Mouse (Mus musculus) gastrocnemius, postnatal 14 days (tissue): ENCODE data around the gene 1500009L16Rik. TPM values are rescaled to one million over a fixed set of nuclear protein-coding genes. Genes with fewer than 3 reads are reported as not detected.
A peak's percentile ranks its signal among the peaks of the same experiment; 100 is the strongest.

Experiments
- DNase-seq: peaks from one replicate; pipeline ENCODE4 v3.0.0; 2021; ENCODE audit warnings: mixed read lengths
- intact Hi-C: fragments of 180-260 bp; cut with DNase I; formaldehyde crosslinking; loops from one replicate; pipeline ENCODE4 v1.15.1; 2025; ENCODE audit warnings: low total_unique reads
- total RNA-seq, 2 experiments: library from RNA; stranded (reverse); gene quantifications; 2 replicates each; pipeline ENCODE4 v1.2.3; 2021

1500009L16Rik gene
- total RNA-seq, 2 experiments from 2014 or later, result 3.2 to 3.6 TPM

DNA sequence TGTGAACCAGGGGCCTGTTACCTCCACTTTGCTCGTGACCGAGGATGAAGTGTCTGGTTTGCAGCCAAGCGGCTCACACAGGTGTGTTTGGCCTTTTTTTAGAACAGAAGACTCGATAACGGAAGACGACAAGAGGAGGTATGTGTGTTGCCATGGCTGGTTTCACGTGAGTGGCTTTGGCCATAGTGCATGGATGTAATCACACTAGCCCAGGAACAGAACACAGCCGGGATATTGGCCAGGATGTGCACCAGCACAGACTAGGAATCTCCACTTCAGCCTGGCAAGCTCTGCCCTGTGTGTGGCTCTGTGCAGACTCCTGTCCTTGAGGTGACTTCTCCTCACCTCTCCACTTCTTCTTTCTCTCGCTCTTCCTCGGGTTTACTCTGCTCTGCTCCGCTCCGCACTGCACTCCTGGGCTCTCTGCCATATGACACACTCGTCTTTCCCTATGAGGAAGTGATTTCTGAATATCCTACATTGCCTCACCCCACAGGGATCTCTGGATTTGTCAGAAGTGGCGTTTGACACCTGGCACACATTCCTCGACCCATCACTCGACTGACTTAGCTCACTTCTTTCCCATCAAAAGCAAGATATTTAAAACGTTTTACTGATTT lies 34.8 kb downstream of the 1500009L16Rik start:
- intact Hi-C loops, result no loop called here
- no peak for DNase-seq

DNA sequence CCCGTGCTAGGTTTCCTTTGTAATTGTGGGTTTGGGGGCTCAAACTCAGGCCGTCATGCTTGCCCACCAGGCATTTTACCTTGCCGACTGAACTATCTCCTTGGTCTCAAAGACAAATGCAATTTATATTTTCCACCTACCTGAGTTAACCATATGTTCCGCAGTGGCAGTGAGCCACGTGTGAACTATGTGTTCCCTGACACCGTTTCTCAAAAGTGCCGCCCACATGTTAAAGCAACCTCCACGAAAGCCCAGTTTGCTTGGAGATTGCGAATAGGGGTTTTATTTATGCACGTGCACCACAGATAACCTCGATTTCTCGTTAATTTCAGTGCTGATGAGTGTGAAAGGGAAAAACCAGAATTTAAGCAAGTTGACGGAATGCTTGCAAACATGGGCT lies 36.1 kb downstream of the 1500009L16Rik start:
- DNase-seq, result no peak
- intact Hi-C loops, result no loop called here

DNA sequence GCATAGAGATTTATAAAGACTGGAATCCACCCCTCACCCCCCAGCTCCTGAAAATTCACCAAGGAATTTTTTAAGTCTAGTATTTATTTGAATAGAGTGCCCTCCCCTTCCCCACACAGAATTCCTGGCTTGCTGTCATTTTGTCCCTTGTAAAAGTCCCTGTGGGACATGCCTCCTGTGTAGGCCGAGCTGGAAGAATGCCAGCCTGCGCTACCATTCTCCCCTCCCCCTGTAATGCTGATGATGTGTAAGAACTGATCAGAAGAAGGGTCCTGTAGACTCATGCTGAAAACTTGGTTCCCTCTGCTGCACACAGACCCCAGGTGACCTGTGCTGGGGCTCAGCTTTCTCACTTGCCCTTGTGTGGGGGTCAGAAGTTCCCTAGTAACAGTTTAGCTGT lies 37.9 kb downstream of the 1500009L16Rik start:
- intact Hi-C loops, result no loop called here
- no peak for DNase-seq

DNA sequence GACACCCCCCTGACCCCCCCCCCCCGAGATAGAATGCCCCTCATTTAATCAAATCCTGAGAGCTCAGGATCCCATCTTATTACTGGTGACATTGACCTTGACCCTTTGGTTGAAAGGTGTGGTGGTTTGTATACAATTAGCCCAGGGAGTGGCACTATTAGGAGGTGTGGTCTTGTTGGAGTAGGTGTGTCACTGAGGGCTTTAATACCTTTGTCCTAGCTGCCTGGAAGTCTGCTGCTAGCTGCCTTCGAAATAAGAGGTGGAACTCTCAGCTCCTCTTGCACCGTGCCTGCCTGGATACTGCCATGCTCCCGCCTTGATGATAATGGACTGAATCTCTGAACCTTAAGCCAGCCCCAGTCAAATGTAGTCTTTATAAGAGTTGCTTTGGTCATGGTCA lies 41.2 kb downstream of the 1500009L16Rik start:
- intact Hi-C loops, result no loop called here
- DNase-seq, result no peak

DNA sequence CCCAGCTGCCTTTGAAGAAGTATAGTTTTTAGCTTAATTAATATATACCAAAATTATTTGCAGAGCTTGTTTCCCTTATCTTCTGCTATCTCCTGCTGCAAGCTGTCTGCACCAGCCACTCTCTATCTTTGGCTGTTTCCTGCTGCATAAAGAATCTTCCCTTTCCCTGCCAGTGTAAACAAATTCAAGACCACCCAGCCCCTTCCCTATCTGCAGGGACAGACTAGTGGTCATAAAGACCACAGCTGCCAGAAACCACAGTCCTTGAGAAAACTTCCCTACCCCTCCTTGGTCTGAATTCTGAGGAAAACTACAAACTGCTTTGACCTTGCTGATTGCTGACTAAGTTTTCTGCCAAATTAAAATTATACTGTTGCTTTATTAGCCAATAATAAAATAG lies 44.2 kb downstream of the 1500009L16Rik start:
- DNase-seq, result no peak
- intact Hi-C loops, result no loop called here

DNA sequence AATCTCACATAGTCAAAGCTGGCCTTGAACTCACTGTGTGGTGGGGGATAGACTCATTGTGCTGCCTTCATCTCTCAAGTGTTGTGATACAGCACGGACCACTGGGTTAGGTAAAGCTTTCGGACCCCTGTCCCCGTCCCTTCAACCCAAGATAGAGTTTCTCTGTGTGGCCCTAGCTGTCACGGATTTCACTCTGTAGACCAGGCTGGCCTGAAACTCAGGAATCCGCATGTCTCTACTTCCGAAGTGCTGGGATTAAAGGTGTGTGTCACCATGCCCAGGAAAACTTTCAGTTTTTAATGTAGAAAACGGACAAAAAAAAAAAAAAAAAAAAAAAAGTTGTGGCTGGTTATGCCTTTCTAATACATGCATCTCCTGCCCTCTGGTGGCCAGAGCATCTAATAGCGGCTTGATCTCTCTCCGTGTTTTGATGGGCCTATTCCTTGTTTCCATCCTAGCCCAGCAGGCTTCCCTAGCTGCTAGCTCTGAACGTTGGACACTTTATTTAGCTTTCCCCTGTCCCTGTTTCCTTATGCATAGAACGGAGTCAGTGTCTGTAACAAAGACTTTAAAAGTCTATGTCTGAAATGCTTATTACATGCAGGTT lies 53.7 kb downstream of the 1500009L16Rik start:
- peak; percentile 56 for DNase-seq
- intact Hi-C loops, result no loop called here

DNA sequence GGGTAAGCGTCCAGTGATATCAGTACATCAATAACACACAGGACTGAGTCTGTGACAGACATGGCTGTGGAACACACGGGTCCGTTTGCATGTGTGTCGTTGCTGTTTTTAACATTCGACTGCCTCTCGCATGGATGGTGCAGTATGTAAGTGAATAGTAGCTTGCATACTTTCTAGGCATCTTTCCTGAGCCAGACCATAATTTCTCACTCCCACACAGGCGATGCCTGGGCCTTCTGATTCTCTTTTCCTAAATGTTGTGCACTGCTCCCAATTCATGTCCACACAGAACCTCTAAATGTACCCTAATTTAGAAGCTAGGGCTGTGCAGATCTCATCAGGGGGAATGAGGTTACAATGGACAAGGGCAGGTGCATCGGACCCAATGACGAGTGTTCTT lies 54.6 kb downstream of the 1500009L16Rik start:
- intact Hi-C loops, result no loop called here

DNA sequence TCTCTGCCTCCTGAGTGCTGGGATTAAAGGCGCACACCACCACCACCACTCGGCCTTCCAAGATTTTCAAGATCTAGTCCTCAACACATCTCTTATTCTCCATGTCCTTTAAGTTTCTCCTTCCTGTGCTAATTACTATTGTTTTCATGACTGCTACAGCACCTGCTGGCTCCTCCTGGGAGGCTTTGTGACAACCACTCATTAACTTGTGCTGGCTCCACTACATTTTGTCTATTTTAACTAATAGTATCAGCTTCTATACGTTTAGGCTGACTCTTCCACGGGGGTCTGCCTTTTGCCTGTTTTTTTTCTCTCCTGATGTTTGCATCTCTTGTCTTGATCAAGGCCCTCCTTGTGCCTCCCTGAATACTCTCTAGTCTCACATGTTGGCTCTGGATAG lies 59.2 kb downstream of the 1500009L16Rik start:
- intact Hi-C loops, result no loop called here
- no peak for DNase-seq

More for the DNA sequence above, 54.6 kb downstream of the 1500009L16Rik start:
- DNase-seq, result no peak

DNA sequence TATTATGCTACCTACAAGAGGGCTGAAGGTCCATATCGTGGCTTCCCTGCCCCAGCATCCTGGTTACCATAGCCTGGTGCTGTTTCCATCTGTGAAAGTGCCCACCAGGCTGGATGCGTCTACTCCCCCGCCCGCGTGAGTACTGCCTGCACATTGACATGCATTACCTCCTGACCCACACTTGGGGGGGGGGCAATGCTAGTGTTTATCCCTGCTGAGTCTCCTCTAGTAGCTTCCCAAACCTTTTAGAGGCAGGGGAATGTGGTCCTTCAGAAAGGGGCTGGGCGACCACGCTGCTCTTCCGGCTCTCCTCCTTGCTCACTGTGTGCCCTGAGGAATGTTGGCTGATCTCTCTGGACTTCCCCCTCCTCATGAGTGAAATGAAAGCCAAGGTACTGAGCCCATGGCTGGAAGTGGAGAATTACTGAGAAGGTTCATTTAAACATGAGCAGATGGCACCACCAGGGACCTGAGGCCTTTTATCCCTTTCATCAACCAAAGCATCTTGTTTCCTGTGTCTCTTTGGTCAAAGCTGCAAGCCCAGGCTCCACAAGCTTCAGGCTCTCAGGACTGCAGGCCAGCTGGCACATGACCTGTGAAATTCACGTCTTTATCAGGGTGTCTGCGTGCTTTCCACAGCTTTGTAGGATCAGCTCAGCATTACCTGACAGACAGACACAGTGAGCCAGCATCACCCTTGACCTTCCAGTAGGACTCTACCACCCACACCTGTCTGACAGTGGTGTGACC lies 59.9 kb downstream of the 1500009L16Rik start:
- intact Hi-C loops, result no loop called here
- DNase-seq, result no peak

DNA sequence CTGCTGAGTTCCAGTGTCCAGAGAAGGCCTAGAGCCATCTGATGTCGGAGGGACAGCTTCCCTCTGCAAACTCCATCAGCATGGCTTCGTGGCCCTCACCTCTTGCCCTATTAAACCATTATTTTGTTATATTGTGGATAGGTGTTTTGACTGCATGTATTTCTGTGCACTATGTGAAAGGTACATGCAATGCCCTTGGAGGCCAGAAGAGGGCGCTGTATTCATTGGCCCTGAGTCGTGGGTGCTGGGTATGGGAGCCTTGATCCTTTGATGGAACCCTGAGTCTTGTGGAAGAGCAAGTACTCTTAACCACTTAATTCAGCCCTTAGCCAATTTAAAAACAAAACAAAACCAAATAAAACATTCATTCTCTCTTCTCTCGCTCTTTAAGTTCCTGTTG lies 62.3 kb downstream of the 1500009L16Rik start:
- peak; percentile 9 for DNase-seq
- intact Hi-C loops, result no loop called here

DNA sequence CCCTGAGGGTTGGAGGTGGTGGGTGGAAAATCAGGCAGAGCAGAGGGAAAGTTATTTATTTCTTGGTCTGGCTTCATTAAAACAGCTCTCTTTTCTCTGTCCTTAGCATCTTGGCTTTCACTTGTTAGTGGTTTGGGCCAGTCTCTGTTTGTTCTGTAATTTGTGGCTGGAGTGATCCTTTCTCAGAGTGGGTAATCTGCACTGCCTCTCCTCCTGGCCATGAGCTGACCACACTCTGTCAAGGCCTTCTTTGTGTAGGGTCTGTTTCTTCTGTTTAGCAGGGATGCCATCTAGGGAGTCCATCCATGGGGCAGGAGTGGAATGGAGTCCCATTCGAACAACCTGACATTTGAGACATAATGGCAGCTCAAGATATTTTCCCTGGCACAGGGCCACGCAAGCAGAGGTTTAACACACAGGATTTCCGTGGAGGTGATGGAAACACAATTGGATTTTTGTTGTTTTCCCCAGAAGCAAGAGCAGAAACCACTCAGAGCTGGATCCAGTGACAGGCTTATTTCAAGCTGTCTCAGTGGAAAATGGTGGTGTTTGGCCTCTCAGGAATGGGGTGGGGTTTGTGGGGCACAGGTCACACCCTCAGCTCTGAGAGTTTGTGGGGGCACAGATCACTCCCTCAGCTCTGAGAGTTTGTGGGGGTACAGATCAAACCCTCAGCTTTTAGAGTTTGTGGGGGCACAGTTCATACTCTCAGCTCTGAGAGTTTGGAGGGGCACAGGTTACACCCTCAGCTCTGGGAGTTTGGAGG lies 63.1 kb downstream of the 1500009L16Rik start:
- no peak for DNase-seq

DNA sequence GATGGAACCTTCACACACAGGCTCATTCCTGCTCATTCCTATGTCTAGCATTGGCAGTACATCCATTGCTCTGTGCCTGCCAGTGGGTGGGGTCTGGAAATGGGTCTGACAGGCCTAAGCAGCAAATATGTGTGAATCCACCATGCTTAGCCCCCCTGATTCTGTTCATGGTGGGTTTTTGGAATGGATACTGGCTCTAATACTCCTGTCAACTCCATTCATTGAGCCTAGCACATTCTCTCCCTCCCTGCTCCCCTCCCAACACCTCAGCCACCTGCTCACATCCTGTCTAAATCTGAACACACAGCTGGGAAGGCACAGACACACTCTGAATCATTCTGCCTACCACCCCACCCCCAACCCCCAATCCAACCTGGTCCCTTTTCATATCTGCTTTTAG lies 72.4 kb downstream of the 1500009L16Rik start:
- no peak for DNase-seq
- intact Hi-C loops, result no loop called here

More for the DNA sequence above, 63.1 kb downstream of the 1500009L16Rik start:
- intact Hi-C loops, result no loop called here

DNA sequence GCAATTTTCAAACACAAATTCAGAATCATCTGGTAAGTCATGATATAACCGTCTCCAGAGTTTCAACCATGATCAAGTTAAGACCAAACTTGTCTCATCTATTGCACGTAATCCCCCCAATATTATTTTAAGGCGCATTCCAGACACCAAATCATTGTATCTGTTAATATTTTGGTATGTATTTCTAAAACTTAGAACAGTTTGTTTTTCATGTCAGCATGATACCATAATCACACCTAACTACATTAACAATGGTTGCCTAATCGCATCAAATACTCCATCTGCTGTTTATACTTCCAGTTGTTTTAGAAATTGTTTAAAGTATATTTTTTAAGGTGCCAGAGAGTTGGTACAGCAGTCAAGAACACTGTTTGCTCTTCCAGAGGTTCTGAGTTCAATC lies 72.8 kb downstream of the 1500009L16Rik start:
- intact Hi-C loops, result no loop called here
- DNase-seq, result no peak

DNA sequence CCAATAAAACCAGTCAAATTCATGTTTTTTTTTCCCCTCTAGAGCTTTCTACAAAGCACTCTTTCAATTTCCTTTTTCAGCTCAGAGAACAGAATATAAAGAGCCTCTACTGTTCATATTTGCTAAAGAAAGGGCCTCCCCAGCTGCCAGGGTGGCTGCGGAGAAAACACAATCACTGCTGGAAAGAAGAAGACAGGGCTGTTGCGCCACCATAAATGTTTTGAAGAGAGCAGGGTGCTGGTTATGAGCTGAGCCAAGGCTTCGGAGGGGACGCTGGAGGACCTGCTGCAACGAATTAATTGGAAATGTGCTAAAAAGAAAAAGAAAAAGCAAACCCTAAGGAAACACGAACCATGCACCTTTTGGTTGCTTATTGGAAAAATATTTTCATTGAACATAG lies 81.4 kb downstream of the 1500009L16Rik start:
- no peak for DNase-seq
- intact Hi-C loops, result no loop called here

DNA sequence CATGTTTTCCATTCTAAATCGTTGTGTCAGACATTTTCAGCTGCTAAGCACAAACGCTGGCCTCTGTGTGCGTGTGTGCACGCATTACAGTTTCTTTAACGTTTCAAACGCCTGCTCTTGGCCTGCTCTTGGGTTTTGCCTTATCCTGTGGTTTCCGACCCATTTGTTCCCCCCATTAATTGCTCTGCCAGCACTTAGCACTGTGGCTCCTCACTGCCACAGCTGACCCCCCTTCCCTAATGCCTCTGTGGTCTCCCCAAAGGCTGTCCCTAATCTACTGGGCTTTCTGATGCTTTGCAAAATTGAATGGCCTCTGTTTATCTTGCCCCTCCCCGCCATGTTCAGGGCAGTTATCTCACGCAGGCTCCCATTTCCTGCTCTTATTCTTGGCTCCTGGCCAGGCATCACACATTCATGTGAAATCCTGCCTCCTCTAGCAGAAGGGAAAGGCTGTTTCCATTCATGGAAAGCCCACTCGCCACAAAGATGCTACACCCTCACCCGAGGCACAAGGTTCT lies 82.6 kb downstream of the 1500009L16Rik start:
- DNase-seq, result peak; percentile 23
- intact Hi-C loops, result no loop called here

DNA sequence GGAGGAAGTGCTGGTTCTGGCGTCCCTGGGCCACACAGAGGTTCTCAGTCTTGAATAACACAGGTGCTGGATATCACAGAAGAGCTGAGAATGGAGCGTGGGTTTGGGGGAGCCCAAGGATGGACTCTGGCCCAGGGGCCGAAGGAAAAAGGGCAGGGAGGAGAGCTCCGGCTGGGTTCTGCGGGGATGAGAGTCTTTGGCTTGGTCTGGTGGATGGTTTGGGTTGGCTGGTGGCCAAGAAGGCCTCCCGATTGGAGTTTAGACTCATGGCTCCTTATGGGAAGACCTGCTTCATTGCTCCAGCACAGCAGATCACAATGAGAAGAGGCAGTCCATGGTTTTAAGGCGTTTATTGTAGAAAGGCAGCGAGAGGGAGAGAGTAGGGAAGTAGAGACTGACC lies 84.6 kb downstream of the 1500009L16Rik start:
- intact Hi-C loops, result no loop called here

More for the DNA sequence above, 84.6 kb downstream of the 1500009L16Rik start:
- no peak for DNase-seq
